Mouse (Mus musculus): ENCODE measurements around the gene Vopp1. TPM values are rescaled to one million over a fixed set of nuclear protein-coding genes. Genes with fewer than 3 reads are reported as not detected.

The Vopp1 gene
- total and polyA plus RNA-seq, 3 experiments: 0.10 TPM; not detected in 2

DNA sequence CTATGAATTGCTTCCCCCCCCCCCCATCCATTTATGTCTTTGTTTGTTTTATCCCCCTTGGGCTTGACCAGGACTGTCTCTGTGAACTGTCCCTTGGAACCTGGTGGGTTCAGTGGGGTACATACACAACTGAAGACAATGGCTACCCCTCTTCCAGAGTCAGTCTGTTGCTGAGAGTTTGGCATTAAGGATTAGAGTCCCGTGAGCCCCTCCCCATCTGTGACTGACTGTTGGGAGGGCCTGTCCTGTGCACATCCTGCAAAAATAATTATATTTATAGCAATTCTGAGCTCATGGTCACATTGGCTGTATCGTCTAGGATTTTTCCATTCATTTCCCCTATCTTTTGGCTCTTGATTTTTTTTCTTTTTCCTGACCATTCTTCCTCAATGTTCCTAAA, 121.3 kb downstream of the Vopp1 start:
- no peak for DNase-seq (ENCODE audit: extremely low read depth)
- no peak for TF ChIP-seq TBP (conservative IDR thresholded peaks at IDR 0.05; ENCODE audit: low read depth, low read length)
- TF ChIP-seq KAT2A (IDR thresholded peaks at IDR 0.05; ENCODE audit: insufficient replicate concordance, low read length): no peak
- TF ChIP-seq MAZ (IDR thresholded peaks at IDR 0.05; ENCODE audit: low read depth, low read length): no peak
- no peak for TF ChIP-seq GABPA (IDR thresholded peaks at IDR 0.05; ENCODE audit: insufficient replicate concordance, low read depth, low read length)
- TF ChIP-seq MEF2A (IDR thresholded peaks at IDR 0.05; ENCODE audit: borderline replicate concordance, low read depth, low read length): no peak
- no peak for TF ChIP-seq ZMIZ1 (IDR thresholded peaks at IDR 0.05; ENCODE audit: low read depth, low read length)
- TF ChIP-seq ZKSCAN1 (IDR thresholded peaks at IDR 0.05; ENCODE audit: borderline replicate concordance, low read depth, low read length): no peak
- TF ChIP-seq MAFK (IDR thresholded peaks at IDR 0.05; ENCODE audit: insufficient replicate concordance, low read length): no peak
- TF ChIP-seq MXI1 (IDR thresholded peaks at IDR 0.05; ENCODE audit: low read depth, low read length): no peak
- no peak for TF ChIP-seq USF2 (conservative IDR thresholded peaks at IDR 0.05; ENCODE audit: low read depth, low read length)
- TF ChIP-seq ELF1 (IDR thresholded peaks at IDR 0.05; ENCODE audit: low read depth, low read length): no peak
- TF ChIP-seq ETS1 (conservative IDR thresholded peaks at IDR 0.05; ENCODE audit: low read depth, low read length): no peak
- TF ChIP-seq ZC3H11A (IDR thresholded peaks at IDR 0.05; ENCODE audit: low read depth, low read length): no peak
- TF ChIP-seq HCFC1 (IDR thresholded peaks at IDR 0.05; ENCODE audit: low read depth, low read length): no peak
- no peak for TF ChIP-seq NELFE (IDR thresholded peaks at IDR 0.05; ENCODE audit: low read depth, low read length)
- no peak for TF ChIP-seq JUN (IDR thresholded peaks at IDR 0.05; ENCODE audit: insufficient read depth, low read depth, low read length)
- TF ChIP-seq UBTF (IDR thresholded peaks at IDR 0.05; ENCODE audit: low read depth, low read length): no peak
- TF ChIP-seq BHLHE40 (IDR thresholded peaks at IDR 0.05; ENCODE audit: low read depth, low read length): no peak
- dilution Hi-C loops (cut with MboI; ENCODE audit: extremely low pct_ligation_motif_present, extremely low pct_unique_long_range_greater_than_20kb, low sequenced_read_pairs): no loop called here

DNA sequence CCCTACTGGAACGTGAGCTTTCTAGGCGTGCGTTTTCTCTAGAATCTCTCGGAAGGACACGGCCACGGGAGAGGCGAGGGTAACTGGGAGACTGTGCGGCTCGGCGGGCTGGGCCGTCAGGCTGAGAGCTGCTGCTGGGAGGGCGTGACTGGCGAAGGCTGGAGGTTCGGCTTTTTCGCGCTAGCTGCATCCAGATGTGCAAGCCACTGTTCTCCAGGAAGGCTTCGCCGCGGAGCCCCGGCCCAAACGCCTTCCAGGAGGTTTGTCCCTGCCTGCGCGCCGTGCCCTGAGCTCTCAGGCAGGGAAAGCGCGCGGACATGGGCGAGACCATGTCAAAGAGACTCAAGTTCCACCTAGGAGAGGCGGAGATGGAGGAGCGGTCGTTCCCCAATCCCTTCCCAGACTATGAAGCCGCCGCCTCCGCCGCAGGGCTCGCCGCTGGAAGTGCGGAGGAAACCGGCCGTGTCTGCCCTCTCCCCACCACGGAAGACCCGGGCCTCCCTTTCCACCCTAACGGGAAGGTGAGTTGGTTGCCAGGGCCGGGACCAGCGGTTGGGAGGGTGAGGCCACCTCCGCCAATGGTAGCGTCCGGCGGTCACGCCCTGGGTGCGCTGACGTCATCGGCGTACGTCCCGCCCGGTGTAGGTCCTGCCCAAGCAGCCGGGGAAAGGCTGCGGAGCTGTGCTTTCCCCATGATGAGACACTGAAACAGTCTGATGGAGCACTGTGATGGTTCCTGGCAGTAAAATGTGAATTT, 122.0 kb downstream of the Vopp1 start:
- Histone ChIP-seq H3K27me3 (replicated peaks) (no peaks in the 10 kb centered on the region), H3K9me3 (replicated peaks; ENCODE audit: low read length) (no peaks in the 10 kb centered on the region), H3K4me3 (replicated peaks in 1 of 3; ENCODE audit: low read depth in 2 of 3, low read length in 2 of 3, poor library complexity in 1 of 3) (peak overlapping the region; percentile 64 to 85 (median 78)), H3K79me2 (replicated peaks; ENCODE audit: control insufficient read depth, extremely low read depth, insufficient read depth, poor library complexity, severe bottlenecking) (no peaks in the 10 kb centered on the region), H3K4me2 (ENCODE audit: insufficient read depth, low read depth, poor library complexity, severe bottlenecking) (peak overlapping the region; percentile 88), H3K9ac (ENCODE audit: insufficient read depth, low read depth) (peak overlapping the region; percentile 56), H3K27ac (ENCODE audit: insufficient read depth, low read depth) (peak overlapping the region; percentile 31), H3K4me1 (ENCODE audit: control insufficient read depth in 1 of 2, insufficient read depth in 2 of 2) (peaks cover 4 to 18% of the 10 kb centered on the region in 2 experiments; a peak in 3 of 4 replicates), H3K36me3 (replicated peaks in 1 of 2; ENCODE audit: control insufficient read depth in 1 of 2, insufficient read depth in 1 of 2, low read length in 1 of 2) (no peaks in the 10 kb centered on the region)
- in situ Hi-C loops (cut with MboI; ENCODE audit: low pct_ligation_motif_present, low pct_unique_long_range_greater_than_20kb, low sequenced_read_pairs): no loop called here
- dilution Hi-C loops (cut with MboI; ENCODE audit: extremely low pct_ligation_motif_present, extremely low pct_unique_long_range_greater_than_20kb, low sequenced_read_pairs): no loop called here
- peak; percentile 92 for DNase-seq (ENCODE audit: extremely low read depth)
- TF ChIP-seq MAZ (IDR thresholded peaks at IDR 0.05; ENCODE audit: low read depth, low read length) (no peak), E2F4 (IDR thresholded peaks at IDR 0.05; ENCODE audit: insufficient replicate concordance, low read depth, low read length) (no peak), ELF1 (IDR thresholded peaks at IDR 0.05; ENCODE audit: low read depth, low read length) (0 out of 2 replicates have a peak, but pooled peaks have one; percentile 47), TBP (conservative IDR thresholded peaks at IDR 0.05; ENCODE audit: low read depth, low read length) (peak; percentile 89), ZKSCAN1 (IDR thresholded peaks at IDR 0.05; ENCODE audit: borderline replicate concordance, low read depth, low read length) (no peak), JUN (IDR thresholded peaks at IDR 0.05; ENCODE audit: insufficient read depth, low read depth, low read length) (no peak), MAX (IDR thresholded peaks at IDR 0.05; ENCODE audit: low read length) (peak; percentile 36; the same call in 1 of the 2 replicates), BHLHE40 (IDR thresholded peaks at IDR 0.05; ENCODE audit: low read depth, low read length) (no peak), RAD21 (IDR thresholded peaks at IDR 0.05; ENCODE audit: low read depth, low read length) (no peak), NELFE (IDR thresholded peaks at IDR 0.05; ENCODE audit: low read depth, low read length) (peak; percentile 86), MXI1 (IDR thresholded peaks at IDR 0.05; ENCODE audit: low read depth, low read length) (peak; percentile 62), ZC3H11A (IDR thresholded peaks at IDR 0.05; ENCODE audit: low read depth, low read length) (no peak), USF2 (conservative IDR thresholded peaks at IDR 0.05; ENCODE audit: low read depth, low read length) (no peak), MYC (IDR thresholded peaks at IDR 0.05; ENCODE audit: low read depth, low read length) (0 out of 2 replicates have a peak, but pooled peaks have one; percentile 27), CHD2 (IDR thresholded peaks at IDR 0.05; ENCODE audit: low read length) (peak; percentile 52; the same call in 1 of the 2 replicates), PAX5 (IDR thresholded peaks at IDR 0.05; ENCODE audit: low read length) (no peak), UBTF (IDR thresholded peaks at IDR 0.05; ENCODE audit: low read depth, low read length) (peak; percentile 72; the same call in 1 of the 2 replicates), ZMIZ1 (IDR thresholded peaks at IDR 0.05; ENCODE audit: low read depth, low read length) (peak; percentile 77), HCFC1 (IDR thresholded peaks at IDR 0.05; ENCODE audit: low read depth, low read length) (peak; percentile 71), MEF2A (IDR thresholded peaks at IDR 0.05; ENCODE audit: borderline replicate concordance, low read depth, low read length) (no peak; the same call in 1 of the 2 replicates), SMC3 (IDR thresholded peaks at IDR 0.05; ENCODE audit: low read depth, low read length) (no peak), POLR2A (IDR thresholded peaks at IDR 0.05; ENCODE audit: low read depth, low read length) (peak; percentile 87), NRF1 (IDR thresholded peaks at IDR 0.05; ENCODE audit: low read depth, low read length) (peak; percentile 13)

More for the DNA sequence above, 121.3 kb downstream of the Vopp1 start:
- H3K36me3 ChIP-seq (replicated peaks in 1 of 2; ENCODE audit: control insufficient read depth in 1 of 2, insufficient read depth in 1 of 2, low read length in 1 of 2): no peaks in the 10 kb centered on the region
- H3K4me3 ChIP-seq (replicated peaks in 1 of 3; ENCODE audit: low read depth in 2 of 3, low read length in 2 of 3, poor library complexity in 1 of 3): peak overlapping the region; percentile 64 to 85 (median 78)
- H3K27ac ChIP-seq (ENCODE audit: insufficient read depth, low read depth): no peak overlapping the region
- peak overlapping the region; percentile 50 for H3K9ac ChIP-seq (ENCODE audit: insufficient read depth, low read depth)
- no peaks in the 10 kb centered on the region for H3K9me3 ChIP-seq (replicated peaks; ENCODE audit: low read length)
- no peaks in the 10 kb centered on the region for H3K79me2 ChIP-seq (replicated peaks; ENCODE audit: control insufficient read depth, extremely low read depth, insufficient read depth, poor library complexity, severe bottlenecking)
- no peaks in the 10 kb centered on the region for H3K27me3 ChIP-seq (replicated peaks)
- peak overlapping the region; percentile 76; the same call in 1 of the 2 replicates for H3K4me2 ChIP-seq (ENCODE audit: insufficient read depth, low read depth, poor library complexity, severe bottlenecking)
- H3K4me1 ChIP-seq (ENCODE audit: control insufficient read depth in 1 of 2, insufficient read depth in 2 of 2): peaks cover 4 to 18% of the 10 kb centered on the region in 2 experiments; a peak in 3 of 4 replicates
- in situ Hi-C loops (cut with MboI; ENCODE audit: low pct_ligation_motif_present, low pct_unique_long_range_greater_than_20kb, low sequenced_read_pairs): no loop called here

Measured in CH12.LX (cell line).